Mouse (Mus musculus) neural tube, embryonic 11.5 days (tissue): Measurements from ENCODE around the gene Stard7. TPM values are rescaled to one million over a fixed set of nuclear protein-coding genes. Genes with fewer than 3 reads are reported as not detected.
"Not testable (repeated sequence)": the region's sequence is repeated elsewhere in the genome, so short reads cannot be mapped to it uniquely, and the experiment has no call there.

Experiments
- ATAC-seq: fragments of 200-750 bp; cut with Nextera tagmentation; 2 replicates; pipeline ENCODE4 v1.8.0; 2017; ENCODE audit warnings: moderate number of reproducible peaks, mild to moderate bottlenecking, moderate TSS enrichment, moderate library complexity; ENCODE audit not compliant: insufficient read depth, low FRiP score, low TSS enrichment
- DNase-seq: peaks from one replicate; pipeline ENCODE4 v3.0.0-alpha.2; 2015; ENCODE audit warnings: low spot score
- H3K27ac ChIP-seq: fragments of 300-500 bp; sonication (generic); 2 replicates; pipeline ENCODE4 v1.5.1; 2014; ENCODE audit warnings: low read depth, mild to moderate bottlenecking, low read length
- H3K27me3 ChIP-seq: fragments of 300-500 bp; sonication (generic); 2 replicates; pipeline ENCODE4 v1.6.1; 2014; ENCODE audit warnings: mild to moderate bottlenecking, low read length, mixed read lengths; ENCODE audit not compliant: control insufficient read depth, insufficient read depth
- H3K36me3 ChIP-seq: fragments of 300-500 bp; sonication (generic); 2 replicates; pipeline ENCODE4 v1.6.1; 2014; ENCODE audit warnings: mild to moderate bottlenecking, low read length, moderate library complexity, mixed read lengths; ENCODE audit not compliant: control insufficient read depth, insufficient read depth
- H3K4me1 ChIP-seq: fragments of 300-500 bp; sonication (generic); 2 replicates; pipeline ENCODE4 v1.6.1; 2014; ENCODE audit warnings: low read length, mixed read lengths; ENCODE audit not compliant: control insufficient read depth, insufficient read depth
- H3K4me2 ChIP-seq: fragments of 300-500 bp; sonication (generic); 2 replicates; pipeline ENCODE4 v1.6.1; 2014; ENCODE audit warnings: low read depth, mild to moderate bottlenecking, moderate library complexity
- H3K4me3 ChIP-seq: fragments of 300-500 bp; sonication (generic); 2 replicates; pipeline ENCODE4 v1.5.1; 2014; ENCODE audit warnings: low read depth, low read length
- H3K9ac ChIP-seq: fragments of 300-500 bp; sonication (generic); 2 replicates; pipeline ENCODE4 v1.6.1; 2014; ENCODE audit warnings: mild to moderate bottlenecking, low read length
- H3K9me3 ChIP-seq: fragments of 300-500 bp; sonication (generic); 2 replicates; pipeline ENCODE4 v1.6.1; 2016; ENCODE audit warnings: low read length; ENCODE audit not compliant: control insufficient read depth
- WGBS: fragments of 180-500 bp; shearing (Covaris S2); extraction: QIAGEN DNeasy Blood & Tissue Kit; methylation state at CpG from one replicate; pipeline ENCODE4 v1.1.7; 2014; 5-methylcytosine and 5-hydroxymethylcytosine counted together
- polyA plus RNA-seq: library from polyadenylated mRNA; unstranded; fragments of >200 nt; fragmentation: Nextera tagmentation; extraction: Ambion mirVana; gene quantifications from 2 replicates; pipeline ENCODE4 v1.2.1, GENCODE M21; 2014

Stard7 gene
- polyA plus RNA-seq, 1 experiment from 2014 or later, result 80.2 TPM

- peak overlapping the region; percentile 76 for H3K4me2 ChIP-seq
- DNase-seq (peak; percentile 92), ATAC-seq (peak; percentile 94)
- H3K27ac ChIP-seq, result peak overlapping the region; percentile 87
- H3K9me3 ChIP-seq, result no peaks in the 10 kb centered on the region
- H3K4me1 ChIP-seq, result no peaks in the 10 kb centered on the region
- peak overlapping the region; percentile 82 for H3K4me3 ChIP-seq
- WGBS, result under 1% methylated on average over 68 of the region's 75 CpGs
- H3K27me3 ChIP-seq, result no peaks in the 10 kb centered on the region
- no peaks in the 10 kb centered on the region for H3K36me3 ChIP-seq
- peak overlapping the region; percentile 78 for H3K9ac ChIP-seq
Observed at GRCm38 (mm10) chr2:127270300-127271041, 453 bp downstream of the Stard7 start.

GRCm38 (mm10) chr2:127271042-127271515 lies 1.1 kb downstream of the Stard7 start:
- no peaks in the 10 kb centered on the region for H3K36me3 ChIP-seq
- H3K9ac ChIP-seq, result peak overlapping the region; percentile 78
- no peaks in the 10 kb centered on the region for H3K27me3 ChIP-seq
- ATAC-seq (no peak), DNase-seq (no peak)
- peak overlapping the region; percentile 76 for H3K4me2 ChIP-seq
- H3K4me3 ChIP-seq, result peak overlapping the region; percentile 82
- no peaks in the 10 kb centered on the region for H3K4me1 ChIP-seq
- WGBS, result 11% methylated on average over 8 of the region's 8 CpGs
- H3K27ac ChIP-seq, result peak overlapping the region; percentile 87
- no peaks in the 10 kb centered on the region for H3K9me3 ChIP-seq

- not testable (repeated sequence) for H3K27me3 ChIP-seq, DNase-seq, H3K36me3 ChIP-seq, H3K9ac ChIP-seq, H3K4me2 ChIP-seq, H3K27ac ChIP-seq, H3K4me3 ChIP-seq, H3K9me3 ChIP-seq, H3K4me1 ChIP-seq, ATAC-seq
- 94% methylated on average over 4 of the region's 4 CpGs for WGBS
Observed at GRCm38 (mm10) chr2:127272049-127272448, 2.0 kb downstream of the Stard7 start.

GRCm38 (mm10) chr2:127272806-127273205 lies 2.8 kb downstream of the Stard7 start:
- Histone ChIP-seq H3K36me3 (no peaks in the 10 kb centered on the region), H3K4me1 (no peaks in the 10 kb centered on the region), H3K9ac (no peak overlapping the region), H3K9me3 (no peaks in the 10 kb centered on the region), H3K27ac (no peak overlapping the region), H3K4me2 (no peak overlapping the region), H3K4me3 (no peak overlapping the region), H3K27me3 (no peaks in the 10 kb centered on the region)
- DNase-seq (no peak), ATAC-seq (no peak)
- 91% methylated on average over 3 of the region's 3 CpGs for WGBS

GRCm38 (mm10) chr2:127274590-127274989 lies 4.6 kb downstream of the Stard7 start:
- WGBS, result 93% methylated on average over 2 of the region's 2 CpGs
- Histone ChIP-seq H3K27ac (no peak overlapping the region), H3K27me3 (no peaks in the 10 kb centered on the region), H3K9me3 (no peaks in the 10 kb centered on the region), H3K4me2 (no peak overlapping the region), H3K36me3 (no peaks in the 10 kb centered on the region), H3K4me1 (no peaks in the 10 kb centered on the region), H3K4me3 (no peak overlapping the region), H3K9ac (no peak overlapping the region)
- DNase-seq (no peak), ATAC-seq (no peak)

- Histone ChIP-seq H3K4me2 (no peak overlapping the region), H3K27ac (no peak overlapping the region), H3K36me3 (no peaks in the 10 kb centered on the region), H3K27me3 (no peaks in the 10 kb centered on the region), H3K9me3 (no peaks in the 10 kb centered on the region), H3K4me1 (no peaks in the 10 kb centered on the region), H3K9ac (no peak overlapping the region), H3K4me3 (no peak overlapping the region)
- ATAC-seq (no peak), DNase-seq (no peak)
- WGBS, result 88% methylated on average over 5 of the region's 5 CpGs
Observed at GRCm38 (mm10) chr2:127275551-127276320, 5.7 kb downstream of the Stard7 start.

GRCm38 (mm10) chr2:127278162-127278561 lies 8.1 kb downstream of the Stard7 start:
- H3K9ac ChIP-seq, result no peak overlapping the region
- no peak overlapping the region for H3K4me2 ChIP-seq
- DNase-seq (no peak), ATAC-seq (no peak)
- H3K4me1 ChIP-seq, result no peaks in the 10 kb centered on the region
- no peak overlapping the region for H3K4me3 ChIP-seq
- H3K27me3 ChIP-seq, result no peaks in the 10 kb centered on the region
- H3K27ac ChIP-seq, result no peak overlapping the region
- no peaks in the 10 kb centered on the region for H3K9me3 ChIP-seq
- no peaks in the 10 kb centered on the region for H3K36me3 ChIP-seq

- Histone ChIP-seq H3K4me3 (no peak overlapping the region), H3K9ac (no peak overlapping the region), H3K4me1 (no peaks in the 10 kb centered on the region), H3K27ac (no peak overlapping the region), H3K36me3 (peaks cover 9% of the 10 kb centered on the region), H3K27me3 (no peaks in the 10 kb centered on the region), H3K9me3 (no peaks in the 10 kb centered on the region), H3K4me2 (no peak overlapping the region)
- WGBS, result 86% methylated on average over 4 of the region's 4 CpGs
- no peak for ATAC-seq
- DNase-seq, result no peak
Observed at GRCm38 (mm10) chr2:127292250-127292649, 22.2 kb downstream of the Stard7 start.
